Mouse (Mus musculus): Measurements from ENCODE around the gene Myh14.
A peak's percentile ranks its signal among the peaks of the same experiment; 100 is the strongest.

Myh14 gene

DNA sequence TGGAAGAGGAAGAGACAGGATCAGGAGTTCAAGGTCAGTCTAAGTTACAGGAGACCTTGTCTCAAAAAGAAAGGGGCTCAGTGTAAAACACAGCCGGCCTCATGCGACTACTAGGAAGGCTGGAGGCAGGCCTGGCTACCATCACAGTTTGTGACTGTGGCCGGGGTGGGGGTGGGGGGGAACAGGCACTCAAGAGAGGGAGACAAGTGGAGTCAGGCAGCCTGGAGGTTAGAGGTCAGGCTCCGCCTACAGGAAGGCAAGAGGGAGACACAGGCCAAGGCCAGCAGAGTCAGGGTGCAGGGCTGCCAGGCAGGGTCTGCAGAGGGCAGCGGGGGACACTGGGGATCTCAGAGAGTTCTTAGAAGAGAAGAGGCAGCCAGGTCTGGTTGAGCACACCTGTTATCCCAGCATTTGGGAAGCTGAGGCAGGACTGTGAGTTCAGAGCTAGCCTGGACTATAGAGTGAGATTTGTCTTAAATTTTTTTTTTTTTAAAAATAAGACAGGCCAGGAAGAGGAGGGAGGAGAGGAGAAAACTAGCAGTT lies 73.6 kb downstream of the Myh14 start:
- no peak for DNase-seq

DNA sequence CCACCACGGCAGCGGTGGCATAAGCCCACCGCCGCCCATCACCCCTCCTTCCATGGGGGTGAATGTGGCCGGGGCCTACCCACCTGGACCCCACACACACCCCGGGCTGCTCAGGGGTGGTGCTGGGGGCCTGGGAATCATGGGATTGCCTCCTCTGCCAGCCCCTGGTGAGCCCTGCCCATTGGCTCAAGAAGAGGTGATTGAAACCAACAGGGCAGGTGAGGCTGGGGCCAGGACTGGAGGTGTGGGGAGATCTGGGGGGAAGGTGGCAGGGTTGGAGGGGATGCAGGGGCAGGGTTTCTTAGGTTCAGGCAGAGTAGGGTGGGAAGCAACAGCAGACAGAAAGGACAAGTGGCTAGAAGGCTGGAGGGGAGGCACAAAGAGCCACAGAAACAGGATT lies 74.6 kb downstream of the Myh14 start:
- no peak for DNase-seq

DNA sequence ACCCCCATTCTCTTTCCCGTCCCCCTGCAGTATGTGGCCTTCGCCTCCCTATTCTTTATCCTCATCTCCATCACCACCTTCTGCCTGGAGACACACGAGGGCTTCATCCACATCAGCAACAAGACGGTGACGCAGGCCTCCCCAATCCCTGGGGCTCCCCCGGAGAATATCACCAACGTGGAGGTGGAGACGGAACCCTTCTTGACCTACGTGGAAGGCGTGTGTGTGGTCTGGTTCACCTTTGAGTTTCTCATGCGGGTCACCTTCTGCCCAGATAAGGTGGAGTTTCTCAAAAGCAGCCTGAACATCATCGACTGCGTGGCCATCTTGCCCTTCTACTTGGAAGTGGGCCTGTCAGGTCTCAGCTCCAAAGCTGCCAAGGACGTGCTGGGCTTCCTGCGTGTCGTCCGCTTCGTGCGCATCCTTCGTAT lies 75.5 kb downstream of the Myh14 start:
- no peak for DNase-seq

DNA sequence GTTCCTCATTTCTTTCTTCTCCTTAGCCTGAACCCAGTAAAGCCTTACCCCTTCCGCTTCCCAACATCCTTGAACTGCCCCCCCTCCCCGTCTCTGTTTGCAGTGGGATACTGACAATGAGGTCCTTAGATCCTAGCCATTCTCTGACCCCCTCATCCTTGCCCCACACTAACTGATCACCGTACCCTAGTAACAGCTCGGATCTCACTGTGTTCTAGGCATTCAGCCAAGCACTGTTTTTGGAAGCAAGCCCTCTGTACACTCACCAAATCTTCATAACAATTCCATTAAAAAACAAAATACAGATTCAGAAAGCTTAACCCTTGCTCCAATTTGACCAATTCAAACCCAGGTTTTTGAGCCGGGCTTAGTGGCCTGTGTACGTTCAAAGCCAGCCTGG lies 76.4 kb downstream of the Myh14 start:
- DNase-seq = no peak

DNA sequence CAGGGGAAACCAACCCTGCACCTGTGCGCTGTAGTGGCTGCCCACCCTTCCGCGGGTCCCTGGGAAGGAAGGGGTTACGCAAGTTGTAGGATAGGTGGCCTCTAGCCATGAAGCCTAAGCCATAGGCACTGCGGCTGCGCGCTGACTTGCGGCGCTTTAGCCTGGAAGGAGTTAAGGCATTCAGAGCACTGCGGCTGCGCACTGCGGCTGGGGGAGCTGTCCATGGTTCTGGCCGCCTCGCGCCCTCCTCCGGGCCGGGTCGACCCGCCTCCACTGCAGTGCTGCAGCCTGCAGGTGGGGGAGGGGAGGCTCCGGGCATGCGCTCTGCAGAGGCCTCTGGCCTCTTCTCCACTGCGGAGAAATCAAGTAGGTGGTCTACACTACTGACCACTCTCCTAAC lies 76.9 kb downstream of the Myh14 start:
- peak; percentile 84 for DNase-seq

DNA sequence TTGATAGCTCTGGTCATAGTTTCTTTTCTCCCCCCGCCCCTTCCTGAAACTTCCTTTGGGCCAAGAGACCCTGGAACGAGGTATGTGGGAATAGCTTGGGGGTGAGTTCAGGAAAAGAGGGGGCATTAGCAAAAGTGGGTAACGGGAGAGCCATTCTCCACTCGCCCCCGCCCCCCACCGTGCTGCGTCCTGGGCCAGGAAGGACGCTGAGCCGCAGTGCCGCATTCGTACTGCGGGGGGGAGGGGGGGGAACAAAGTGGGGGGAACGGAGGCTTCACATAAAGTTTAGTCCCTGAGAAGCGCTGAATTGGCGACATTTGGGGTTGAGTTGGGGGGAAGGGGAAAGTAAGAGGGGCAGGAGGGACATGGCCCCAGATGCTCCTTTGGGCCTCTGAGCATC lies 77.6 kb downstream of the Myh14 start:
- DNase-seq = no peak

DNA sequence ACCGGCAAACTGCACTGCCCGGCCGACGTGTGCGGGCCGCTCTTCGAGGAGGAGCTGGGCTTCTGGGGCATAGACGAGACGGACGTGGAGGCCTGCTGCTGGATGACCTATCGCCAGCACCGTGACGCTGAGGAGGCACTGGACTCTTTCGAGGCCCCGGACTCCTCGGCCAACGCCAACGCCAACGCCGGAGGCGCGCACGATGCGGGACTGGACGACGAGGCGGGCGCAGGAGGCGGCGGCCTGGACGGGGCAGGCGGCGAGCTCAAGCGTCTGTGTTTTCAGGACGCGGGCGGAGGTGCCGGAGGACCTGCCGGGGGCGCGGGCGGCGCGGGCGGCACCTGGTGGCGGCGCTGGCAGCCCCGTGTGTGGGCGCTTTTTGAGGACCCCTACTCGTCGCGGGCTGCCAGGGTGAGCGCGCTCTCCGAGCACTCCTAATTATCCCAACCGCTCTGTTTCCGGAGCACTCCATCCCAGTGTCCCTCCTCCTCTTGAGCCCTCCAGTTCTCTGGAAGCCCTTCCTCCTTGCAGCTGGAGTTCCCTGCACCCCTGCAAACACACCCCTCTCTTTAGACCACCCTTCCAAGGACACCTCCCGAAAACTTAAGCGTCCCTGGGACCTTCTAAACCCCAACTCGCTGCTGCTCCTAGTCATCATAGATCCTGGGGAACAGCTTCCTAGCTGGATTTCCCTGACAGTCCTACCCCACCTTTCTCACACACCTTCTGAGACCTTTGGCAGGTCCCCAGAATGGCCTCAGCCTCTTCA lies 79.1 kb downstream of the Myh14 start:
- peak; percentile 45 for DNase-seq

DNA sequence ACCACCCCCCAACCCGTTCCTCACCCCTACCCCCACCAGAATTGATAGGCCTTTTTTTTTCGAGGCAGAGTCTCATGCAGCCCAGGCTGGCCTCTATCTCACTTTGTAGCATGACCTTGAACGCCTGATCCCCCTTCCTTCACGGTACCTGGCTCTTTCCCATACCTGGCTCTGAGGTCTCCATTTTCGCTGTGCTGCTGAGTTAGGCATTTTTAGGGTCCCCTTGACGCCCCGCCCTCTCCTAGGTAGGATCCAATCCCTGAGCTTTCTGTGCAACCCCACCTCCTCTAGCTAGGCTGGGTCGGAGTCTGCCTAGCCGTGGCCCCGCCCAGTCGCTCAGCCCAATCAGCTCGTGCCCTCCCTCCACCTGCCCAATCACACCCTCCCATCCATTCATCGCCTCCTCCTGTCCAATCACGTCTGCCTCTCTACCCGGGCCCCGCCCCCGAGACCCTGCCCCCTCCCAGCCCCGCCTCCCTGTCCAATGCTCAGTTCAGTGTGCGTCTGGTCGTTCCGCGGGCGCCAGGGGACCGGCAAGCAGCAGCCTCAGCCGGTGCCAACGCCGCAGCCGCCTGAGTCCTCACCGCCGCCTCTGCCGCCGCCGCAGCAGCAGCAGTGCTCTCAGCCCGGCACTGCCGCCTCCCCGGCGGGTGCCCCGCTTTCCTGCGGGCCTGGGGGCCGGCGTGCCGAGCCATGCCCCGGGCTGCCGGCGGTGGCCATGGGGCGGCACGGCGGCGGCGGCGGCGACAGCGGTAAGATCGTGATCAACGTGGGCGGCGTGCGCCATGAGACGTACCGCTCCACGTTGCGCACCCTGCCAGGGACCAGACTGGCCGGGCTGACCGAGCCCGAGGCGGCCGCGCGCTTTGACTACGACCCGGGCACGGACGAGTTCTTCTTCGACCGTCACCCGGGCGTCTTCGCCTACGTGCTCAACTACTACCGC lies 80.0 kb downstream of the Myh14 start, which contains the start of gene Kcnc3:
Gene Kcnc3 (plus strand): TSS at position 263 of the 946 bp plus-strand sequence.
- peak; percentile 94 for DNase-seq

DNA sequence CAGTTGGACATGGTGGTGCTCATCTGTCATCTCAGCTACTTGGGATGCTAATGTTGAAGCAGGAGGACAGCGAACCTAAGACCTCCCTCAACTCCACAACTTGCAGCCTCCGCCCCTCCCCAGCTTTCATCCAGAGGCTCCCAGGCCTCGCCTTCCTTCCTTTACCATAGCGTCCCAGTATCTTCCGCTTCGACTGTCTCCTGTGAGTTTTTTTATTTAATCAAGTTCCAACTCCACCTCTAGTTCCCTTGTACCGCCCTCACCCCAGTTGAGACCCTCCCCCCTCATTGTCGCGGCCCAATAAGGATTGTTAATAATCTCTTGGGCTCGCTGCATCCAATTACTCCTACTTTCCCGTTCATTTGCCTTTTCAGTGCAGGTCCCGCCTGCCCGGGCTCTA lies 80.7 kb downstream of the Myh14 start:
- no peak for DNase-seq

DNA sequence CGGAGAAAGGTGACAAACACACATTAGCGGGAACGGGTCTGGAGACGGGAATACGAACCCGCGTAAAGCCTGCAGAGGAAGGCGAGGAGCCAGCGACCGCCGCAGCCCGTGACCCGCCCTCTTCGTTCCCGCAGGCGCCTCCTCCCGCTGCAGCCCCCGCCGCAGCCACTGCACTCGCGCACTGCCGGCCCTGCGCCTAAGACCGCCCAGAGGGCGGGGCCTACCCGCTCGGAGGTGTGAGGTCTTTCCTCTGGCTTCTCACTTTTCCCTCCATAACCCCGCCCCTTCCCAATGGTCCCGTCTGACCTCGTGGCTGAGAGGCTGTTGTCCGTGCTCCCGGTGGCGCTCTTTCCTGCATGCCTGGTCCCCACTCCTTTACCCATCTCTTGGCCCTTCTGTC lies 81.5 kb downstream of the Myh14 start:
- peak; percentile 84 for DNase-seq

DNA sequence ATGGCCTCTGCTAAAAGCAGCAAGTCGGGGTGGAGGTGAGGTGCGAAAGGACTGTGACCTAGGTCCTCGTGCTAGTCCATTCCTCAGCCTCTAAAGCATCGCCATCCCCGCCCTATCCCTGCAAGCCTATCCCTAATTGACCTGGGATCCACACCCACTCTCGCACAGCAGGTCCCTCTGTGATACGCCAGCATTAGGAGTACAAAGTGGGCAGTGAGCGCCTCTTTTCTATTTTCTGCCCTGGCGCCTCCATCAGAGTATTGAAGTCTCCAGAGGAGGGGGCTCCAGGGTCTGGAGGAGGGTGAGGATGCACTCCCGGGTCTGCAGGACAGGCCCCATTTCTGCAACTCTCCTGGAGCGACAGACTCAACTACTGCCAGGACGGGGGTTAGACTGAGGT lies 82.3 kb downstream of the Myh14 start:
- DNase-seq = no peak

DNA sequence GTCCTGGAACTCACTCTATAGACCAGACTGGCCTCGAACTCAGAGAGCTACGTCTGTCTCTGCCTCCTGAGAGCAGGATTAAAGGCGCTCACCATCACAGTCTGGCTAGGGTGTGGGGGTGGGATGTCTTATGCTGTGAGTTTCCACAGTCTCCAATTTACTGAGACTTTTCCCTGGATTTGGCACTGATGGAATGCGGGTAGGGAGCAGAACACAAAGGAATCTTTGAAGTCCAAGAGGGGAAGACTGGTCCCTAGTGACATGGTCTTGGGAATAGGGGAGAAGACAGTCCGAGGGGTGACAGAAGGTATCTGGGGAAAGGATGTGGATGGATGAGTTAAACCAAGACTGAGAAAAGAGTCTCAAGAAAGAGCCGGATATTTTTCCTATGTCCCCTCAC lies 83.0 kb downstream of the Myh14 start:
- DNase-seq = no peak

DNA sequence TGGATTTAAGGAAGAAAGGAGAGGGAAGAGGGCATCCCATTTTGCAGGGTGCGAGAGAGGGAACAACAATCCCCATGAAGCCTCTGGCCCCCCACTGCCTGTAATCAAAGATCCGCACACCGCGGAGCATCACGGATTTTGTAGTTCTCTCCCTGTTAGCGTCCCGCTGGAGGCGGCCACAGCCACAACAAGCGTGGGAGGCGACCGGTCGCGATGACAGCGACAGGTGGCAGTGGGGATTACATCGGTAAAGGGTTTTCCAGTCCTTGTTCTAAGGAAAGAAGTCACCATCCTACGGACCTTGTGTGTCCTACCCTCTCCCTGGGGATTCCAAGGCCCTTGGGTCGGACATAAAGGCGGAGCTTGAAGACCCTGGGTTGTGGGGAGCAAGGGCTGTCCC lies 83.7 kb downstream of the Myh14 start:
- DNase-seq = peak; percentile 84

DNA sequence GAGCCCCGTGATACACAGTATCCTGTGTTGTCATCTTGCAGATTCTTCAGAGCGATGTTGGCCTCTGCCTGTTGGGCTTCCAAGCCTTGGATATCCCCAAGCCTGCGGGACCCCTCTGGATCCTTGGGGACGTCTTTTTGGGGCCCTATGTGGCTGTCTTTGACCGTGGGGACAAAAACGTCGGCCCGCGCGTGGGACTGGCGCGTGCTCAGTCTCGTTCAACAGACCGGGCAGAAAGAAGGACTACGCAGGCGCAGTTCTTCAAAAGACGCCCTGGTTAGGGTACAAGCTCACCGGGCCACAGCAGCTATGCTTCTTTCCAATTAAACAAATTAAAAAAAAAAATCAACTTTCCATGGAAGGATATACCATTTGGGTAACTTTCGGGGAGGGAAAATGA lies 84.1 kb downstream of the Myh14 start:
- peak; percentile 76 for DNase-seq

DNA sequence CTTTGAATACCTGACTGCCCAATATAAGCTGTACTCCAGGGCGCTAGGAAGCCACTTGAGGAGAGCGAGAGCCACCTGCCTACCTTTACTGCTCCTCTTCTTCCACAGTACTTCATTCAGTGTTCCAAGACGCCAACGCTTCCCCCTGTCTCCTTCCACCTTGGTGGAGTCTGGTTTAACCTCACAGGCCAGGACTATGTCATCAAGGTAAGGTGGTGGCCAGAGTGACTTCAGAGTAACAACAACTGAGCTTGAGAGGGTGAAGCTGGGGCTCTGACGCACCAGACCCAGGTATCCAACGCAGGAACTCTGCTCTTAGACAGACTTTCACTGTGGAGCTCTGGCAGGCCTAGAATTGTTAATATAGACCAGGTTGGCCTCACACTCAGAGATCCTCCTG lies 85.0 kb downstream of the Myh14 start:
- DNase-seq = no peak

DNA sequence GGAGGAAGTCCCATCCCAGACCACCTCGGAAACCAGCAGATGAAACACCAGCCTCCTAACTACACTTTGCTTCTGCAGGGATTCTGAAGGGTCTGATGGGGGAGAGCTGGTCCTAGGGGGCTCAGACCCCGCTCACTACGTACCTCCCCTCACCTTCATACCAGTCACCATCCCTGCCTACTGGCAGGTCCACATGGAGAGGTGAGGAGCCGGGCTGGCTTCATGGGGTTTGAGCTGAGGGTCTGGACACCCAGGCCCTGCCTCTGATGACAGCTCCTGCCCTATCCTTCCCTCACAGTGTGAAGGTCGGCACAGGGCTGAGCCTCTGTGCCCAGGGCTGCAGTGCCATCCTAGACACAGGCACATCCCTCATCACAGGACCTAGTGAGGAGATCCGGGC lies 85.7 kb downstream of the Myh14 start:
- DNase-seq = no peak

DNA sequence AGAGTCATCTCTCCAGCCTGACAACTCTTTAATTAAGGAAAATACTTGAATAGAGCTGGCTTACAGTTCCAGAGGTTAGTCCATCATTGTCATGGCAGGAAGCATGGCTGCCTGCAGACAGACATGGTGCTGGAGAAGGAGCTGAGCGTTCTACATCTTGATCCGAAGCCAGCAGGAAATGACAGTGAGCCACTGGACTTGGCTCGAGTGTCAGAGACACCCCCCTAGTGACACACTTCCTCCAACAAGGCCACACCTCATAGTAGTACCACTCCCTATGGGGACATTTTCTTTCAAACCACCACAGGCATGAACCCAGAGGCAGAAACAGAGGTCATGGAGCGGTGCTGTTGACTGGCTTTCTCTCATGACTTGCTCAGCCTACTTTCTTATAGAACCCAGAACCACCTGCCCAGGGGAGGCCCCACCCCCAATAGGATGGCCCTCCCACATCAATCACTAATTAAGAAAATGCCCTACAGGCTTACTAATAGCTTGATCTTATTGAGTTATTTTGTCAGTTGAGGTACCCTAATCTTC lies 86.3 kb downstream of the Myh14 start:
- no peak for DNase-seq

DNA sequence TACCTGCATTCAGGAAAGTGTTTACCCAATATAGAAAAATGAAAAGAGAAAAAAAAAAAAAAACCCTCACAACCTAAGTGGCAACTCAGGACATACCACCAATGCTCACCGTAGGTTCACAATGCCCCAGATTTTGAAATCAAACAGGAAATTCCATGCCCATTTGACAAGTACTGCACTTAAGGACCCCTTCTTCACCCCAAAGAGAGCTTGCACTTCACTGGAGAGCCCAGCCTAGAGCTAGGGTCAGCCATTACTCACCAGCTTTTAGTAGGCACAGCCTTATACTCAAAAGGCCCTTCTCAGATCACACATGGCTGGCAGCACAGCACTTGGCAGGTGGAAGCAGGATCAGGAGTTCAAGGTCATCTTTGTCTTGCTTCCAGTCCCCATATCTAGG lies 87.5 kb downstream of the Myh14 start:
- no peak for DNase-seq

DNA sequence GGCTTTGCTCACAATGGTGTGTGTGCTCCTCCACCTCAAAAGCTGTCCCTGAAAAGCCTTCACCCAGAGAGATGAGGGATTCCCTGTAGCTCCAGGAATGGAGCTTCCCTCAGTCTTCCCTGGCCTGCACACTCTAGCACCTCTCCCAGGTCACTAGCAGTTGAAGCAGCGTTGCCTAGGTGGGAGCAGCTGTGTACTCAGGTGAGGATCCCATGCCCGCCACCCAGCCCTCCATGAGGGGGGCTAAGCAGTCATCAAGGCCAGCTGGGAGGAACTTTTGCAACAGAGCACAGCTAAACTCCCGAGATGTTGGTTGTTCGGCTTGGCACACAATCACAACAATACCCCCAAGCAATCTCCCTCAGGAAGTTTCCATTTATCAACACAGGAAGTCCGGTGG lies 87.9 kb downstream of the Myh14 start:
- DNase-seq = no peak

DNA sequence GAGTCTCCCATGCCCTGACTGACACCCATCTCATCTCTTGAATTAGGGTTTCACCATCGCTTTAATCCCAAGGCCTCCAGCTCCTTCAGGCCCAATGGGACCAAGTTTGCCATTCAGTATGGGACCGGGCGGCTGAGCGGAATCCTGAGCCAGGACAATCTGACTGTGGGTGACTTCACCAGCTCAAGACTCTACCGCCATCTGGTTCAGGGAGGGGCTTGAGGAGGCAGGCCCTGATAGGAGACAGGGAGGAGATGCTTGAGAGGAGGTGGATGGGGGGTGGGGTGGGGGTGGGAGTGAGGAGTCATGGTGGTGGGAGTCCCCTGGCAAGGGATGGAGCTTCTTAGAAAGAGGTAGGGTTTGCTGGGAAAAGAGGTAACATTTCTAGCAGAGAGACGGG lies 89.0 kb downstream of the Myh14 start:
- DNase-seq = no peak

DNA sequence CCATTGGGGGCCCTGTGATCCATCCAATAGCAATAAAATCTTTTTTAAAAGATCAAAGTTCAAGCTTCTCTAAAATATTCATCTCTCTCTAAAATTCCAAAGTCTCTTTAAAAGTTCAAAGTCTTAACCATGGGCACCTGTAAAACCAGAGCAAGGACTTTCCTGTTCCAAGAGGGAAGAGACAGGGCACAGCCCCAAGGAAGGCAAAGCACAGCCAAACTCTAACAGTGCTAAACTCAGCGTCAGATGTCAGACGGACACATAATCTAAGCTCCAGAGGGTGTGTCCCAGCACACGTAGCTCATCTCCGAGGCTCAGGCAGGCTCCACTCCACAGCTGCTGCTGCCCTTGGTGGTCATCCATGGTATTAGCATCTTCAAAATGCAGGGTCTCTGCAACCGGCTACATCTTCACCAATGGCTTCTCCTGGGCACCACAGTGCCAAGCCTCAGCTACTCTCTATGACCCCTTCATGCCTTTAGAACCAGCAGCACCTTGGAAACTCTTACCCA lies 94.3 kb downstream of the Myh14 start:
- DNase-seq = no peak

DNA sequence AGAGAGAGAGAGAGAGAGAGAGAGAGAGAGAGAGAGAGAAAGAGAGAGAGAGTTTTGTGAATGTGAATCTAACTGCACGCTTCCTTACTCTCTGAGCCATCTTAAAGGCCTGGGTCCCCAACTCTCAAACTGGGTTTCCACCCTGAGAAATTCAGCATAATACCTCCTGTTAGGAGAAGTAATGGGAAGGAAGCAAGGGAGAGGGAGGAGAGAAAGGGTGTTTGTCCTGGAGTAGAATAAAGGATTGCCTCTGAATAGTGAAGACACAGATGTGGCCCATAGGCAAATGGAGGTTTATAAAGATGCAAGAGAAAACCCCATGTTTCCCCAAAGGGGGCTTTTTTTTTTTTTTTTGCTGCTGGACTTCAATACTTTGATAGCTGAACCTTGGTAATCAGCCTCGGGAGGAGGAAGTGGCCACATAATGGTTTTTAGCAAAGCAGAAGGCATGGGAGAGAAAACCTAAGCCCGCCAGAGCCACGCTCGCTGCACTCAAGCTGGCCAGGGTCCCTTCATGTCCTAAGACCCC lies 97.6 kb downstream of the Myh14 start:
- no peak for DNase-seq

DNA sequence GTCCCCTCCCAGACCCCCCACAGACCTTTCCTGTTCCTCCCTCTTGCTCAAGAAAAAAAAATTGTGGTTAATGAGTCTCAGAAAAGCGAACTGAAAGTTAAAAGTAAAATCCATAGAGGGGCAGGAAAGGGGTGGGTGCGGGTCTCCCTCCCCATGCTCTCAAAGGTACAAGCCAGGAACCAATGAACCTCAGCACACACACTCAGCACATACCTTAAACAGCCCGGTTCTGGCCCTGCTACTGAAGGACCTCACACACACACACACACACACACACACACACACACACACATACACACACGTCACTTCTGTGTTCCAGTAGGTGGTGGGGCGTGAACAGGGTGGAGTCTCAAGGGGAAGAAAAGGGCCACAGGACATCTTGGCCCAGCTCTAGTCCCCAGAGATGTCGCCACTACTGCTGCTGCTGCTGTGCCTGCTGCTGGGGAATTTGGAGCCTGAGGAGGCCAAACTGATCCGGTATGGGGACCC lies 98.4 kb downstream of the Myh14 start, which contains the start of gene Napsa:
Gene Napsa (plus strand): TSS at position 168 of the 489 bp plus-strand sequence.
- DNase-seq = no peak

Data from right cerebral cortex, postnatal 25 days (tissue).